Mouse (Mus musculus): ENCODE data around the gene Mfng.

DNA sequence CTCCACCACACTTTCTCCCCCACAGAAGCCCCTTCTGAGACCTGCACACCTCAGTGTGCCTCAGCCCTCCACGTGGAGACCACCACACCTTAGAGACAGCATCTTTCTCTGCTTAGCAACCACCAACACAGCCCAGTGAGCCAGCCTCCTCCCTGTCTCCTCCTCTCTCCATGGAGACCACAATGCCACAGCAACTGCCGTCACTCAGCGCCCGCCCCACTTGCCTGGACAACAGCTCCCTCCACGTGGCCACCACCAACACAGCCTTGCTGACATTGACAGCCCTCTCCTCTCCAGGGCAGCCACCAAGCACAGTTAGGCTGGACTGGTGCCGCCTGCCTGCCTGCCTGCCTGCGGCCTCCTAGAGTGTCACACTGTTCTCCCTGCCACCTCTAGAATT, 63.5 kb downstream of the Mfng start:
- TF ChIP-seq POLR2A (IDR thresholded peaks at IDR 0.05; ENCODE audit: borderline replicate concordance, control insufficient read depth, low read depth, low read length) = no peak
- no peak for TF ChIP-seq CTCF (IDR thresholded peaks at IDR 0.05; ENCODE audit: control insufficient read depth, insufficient read depth, low read length)

Measured in bone marrow, adult 2 months (tissue).